Mouse (Mus musculus) spleen, postnatal 4 days (tissue): Measurements from ENCODE around the gene Csl.

Experiments
- DNase-seq, 2 experiments: peaks; one replicate each; pipeline ENCODE4 v3.0.0; 2022; ENCODE audit warnings: low spot score in 2 of 2

Csl gene

DNA sequence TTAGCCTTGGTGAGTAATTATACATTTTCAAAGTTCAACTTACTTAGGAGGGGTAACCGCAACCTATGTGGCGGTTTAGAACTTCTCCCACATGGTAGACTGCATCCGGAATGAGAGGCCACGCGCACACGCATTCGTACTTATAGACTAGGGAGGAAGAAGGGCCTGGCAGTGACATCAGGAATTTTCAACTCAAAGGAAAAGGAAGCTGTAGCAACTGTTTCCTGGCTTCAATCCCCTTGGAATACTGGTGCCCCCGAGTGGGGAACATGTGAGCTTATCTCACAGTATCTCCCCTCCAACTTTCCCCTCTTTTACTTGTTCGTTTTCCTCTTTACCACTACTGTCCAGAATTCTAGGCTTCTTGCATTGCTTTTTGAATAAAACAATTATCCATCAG, at the start of gene Csl:
TSS of gene Csl (minus strand) at position 101 of the 400 bp plus-strand sequence.
- DNase-seq = no peak

DNA sequence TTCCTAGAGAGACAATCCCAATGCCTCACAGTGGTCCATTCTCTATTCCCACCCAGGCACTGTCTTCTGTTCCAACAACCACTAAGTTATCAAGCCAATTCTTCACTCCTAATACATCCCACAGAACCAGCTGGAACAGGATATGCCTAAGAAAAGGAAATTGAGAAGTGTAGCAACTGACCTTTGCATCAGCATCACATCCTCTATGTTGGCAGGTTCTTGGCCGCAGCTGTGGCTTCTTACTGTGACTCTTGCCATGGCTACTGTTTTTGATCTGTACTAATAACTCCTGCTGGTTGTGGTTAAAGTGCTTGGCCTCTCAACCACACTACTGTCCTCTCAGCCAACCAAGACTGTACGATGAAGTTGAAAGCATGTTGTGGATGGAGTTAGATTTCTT, 30.0 kb upstream of the Csl start:
- no peak for DNase-seq

DNA sequence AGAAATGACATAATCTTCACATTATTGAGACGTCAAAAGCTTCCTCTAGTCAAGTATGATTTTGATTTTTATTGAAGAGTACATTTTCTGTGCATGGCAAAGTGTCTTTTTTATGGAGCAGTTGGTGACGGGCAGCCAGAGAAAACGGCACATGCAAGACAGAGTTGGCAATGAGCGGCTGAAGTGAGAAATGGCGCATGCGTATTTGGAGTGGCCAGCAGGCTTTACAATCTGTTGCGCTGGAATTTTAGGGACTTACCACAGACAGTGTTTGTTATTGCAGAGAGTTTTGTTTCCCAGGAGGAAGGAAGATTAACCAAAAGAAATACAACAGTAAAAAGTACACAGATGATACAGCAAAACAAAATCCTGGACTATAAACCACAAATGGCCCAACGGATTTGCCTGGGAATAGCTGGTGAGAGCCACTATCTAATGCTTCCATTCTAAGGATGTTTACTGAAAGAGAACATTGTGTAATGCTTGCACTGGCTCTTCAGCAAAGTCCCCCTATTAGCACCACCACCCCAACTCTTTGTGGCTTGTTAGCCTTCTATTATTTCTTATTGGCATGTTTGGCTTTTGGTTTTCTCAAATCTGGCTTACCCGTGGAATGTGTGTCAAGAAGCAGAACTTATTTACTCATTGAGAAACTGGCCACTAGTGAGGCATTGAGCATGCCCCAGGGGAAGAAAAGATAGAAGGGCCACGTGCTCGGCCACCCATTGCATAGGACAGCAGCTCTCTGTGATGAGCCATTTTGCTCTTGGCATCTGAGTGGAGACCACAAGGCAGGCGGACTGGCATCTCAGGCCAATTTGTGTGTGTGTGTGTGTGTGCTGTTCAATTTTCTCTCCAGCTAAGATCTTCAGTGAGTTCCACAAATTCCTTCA, 15.0 kb upstream of the Csl start:
- DNase-seq = no peak

DNA sequence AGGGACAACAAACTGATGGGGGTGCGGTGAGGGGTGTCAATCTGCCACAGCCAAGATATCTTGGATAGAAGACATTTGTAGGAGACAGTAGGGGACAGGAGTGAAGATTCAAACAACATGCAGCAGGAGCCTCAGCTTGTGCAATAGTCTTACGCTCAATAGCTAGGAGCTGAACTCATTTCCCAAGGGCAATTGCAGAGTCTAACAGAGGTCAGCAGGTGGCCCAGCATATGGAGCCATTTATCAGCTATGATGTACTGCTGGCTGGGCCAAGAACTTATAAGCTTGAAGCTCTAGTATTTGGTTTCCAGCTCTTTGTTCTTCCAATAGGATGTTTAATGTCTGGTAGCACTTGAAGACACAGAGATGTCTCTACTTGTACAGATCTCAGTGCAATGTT, 9.3 kb downstream of the Csl start:
- DNase-seq = no peak

DNA sequence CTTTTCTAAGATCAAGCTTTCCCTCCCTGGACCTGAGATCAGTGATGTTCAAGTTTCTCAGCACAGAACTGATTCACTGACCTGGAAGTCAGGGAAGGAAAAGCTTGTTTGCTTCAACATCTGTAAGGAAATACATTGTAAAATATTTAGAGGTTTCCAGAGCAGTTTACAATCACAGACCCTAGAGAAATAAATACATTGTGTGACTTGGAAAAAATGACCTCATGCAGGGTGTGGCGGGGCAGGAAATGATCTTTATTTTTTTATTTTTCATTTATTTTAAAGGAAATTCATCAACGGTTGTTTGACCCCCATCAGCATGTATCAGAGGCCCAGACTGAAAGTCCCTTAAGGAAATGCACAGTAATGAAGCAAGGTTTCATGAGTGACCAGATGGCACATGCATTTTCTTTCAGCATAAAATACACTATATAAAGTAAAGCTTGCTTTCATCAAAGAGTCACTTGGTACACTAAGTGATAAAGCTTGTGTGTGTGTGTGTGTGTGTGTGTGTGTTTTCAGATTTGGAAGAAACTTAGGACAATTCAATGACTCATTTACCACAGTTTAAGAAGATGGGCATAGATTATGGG, 10.7 kb downstream of the Csl start:
- no peak for DNase-seq

DNA sequence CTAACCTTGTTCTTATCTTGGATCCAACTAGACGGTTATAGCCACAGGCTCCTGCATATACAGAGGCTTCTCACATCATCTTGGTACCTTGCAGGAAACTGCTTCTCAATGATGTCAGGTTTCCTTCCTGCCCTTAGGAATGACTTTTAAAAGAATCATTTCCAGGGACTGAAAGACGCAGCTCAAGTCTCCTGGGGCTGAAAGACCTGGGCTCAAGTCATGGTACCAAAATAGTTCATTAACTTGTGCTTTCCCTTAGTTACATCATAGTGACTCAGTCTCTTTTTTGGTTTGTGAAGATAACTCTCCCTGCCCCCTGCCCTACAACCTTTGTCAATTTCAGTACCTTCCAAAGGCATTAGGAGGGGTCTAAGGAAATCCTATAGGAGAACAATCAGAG, 11.4 kb downstream of the Csl start:
- DNase-seq = no peak

DNA sequence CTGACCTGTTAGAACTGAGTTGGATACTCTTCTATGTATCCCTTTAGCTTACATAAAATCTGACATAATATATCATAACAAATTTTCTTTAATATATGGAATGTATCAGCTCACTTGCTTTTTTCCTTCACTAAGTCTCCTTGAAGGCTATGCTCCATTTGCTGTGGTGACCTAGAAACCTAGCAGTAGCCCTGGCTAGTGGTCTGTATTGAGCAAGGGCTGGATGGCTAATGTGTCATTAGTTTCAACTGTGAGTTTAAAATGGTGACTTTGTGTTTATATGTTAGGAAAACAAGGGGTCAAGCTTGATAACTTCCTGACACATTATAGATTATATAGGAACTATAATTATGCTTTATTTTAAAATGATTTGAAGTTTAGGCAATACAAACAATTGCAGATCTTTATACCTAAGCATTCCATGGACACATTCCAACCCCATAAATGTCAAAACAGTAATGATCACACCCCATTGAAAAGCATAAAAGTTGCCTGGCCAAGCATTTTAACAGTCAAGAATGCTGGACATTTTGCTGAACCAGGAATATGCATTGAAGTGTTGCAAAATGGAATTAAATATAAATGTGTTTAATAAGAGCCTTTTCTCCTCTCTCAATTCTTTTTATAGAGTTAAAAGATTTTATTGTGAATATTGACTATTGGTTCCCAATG, 17.7 kb downstream of the Csl start:
- DNase-seq = no peak

DNA sequence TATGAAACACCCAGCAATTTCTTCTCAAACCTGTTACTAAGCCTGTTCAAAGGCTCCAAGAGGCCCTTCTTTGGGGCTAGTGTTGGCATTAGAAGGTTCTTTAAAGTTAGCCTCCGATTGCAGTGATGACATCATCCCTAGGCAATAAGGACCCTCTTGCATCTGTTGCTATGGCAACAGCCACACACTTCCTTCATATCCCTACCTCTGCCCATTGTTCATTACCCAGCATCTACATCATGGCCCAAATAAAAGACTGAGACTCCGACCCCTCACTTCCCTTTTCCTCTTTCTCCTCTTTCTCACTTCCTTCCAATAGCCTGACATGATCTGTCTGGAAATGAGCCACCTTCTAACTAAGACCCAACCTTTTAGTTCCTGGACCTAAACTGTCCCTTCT, 46.3 kb downstream of the Csl start:
- DNase-seq = no peak

DNA sequence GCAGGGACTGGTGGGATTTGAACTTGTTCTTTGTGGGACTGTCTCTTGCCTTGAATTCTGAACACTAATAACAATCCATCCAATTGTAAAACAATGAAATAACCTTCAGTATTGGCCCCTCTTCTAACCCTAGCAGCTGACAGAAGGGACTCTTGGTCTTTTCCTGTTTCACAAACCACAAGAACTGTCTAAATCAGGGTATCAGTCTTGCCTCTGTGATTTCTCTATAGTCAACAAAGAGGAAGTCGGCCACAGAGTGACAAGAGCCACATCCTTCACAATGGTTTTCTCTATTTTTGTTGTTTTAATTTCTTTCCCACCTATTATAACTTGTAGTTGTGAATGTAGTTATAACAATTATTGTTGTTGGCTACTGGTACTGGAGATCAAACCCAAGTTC, 47.9 kb downstream of the Csl start:
- DNase-seq = no peak
